Mouse (Mus musculus): Measurements from ENCODE around the gene Glipr2.

DNA sequence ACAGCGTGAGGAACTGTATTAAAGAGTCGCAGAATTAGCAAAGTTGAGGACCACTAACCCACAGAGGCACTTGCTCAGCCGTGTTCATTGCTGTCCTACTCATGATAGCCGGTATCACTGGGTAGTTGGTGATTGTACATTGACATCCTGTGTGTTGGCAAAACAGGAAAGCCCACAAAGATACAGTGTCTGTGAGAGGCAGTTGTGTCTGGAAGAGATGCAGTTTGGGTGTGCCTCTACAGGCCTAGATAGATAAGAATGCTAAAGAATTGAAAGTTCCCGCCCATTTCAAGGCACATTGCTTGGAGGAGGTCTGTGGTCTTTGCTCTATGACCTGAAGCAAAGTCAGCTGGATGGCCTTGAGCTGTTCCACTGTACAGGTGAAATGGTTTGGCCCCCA lies 46.9 kb downstream of the Glipr2 start, which contains the start of gene Clta:
- TF ChIP-seq POLR2A (IDR thresholded peaks at IDR 0.05; ENCODE audit: extremely low read depth, insufficient read depth, low read length) (no peak), CTCF (IDR thresholded peaks at IDR 0.05; ENCODE audit: extremely low read depth, insufficient read depth, low read length) (no peak)

Data from cortical plate, adult 2 months (tissue).